Mouse (Mus musculus) lung, embryonic 14.5 days (tissue): ENCODE results near the gene Rpl9. TPM values are rescaled to one million over a fixed set of nuclear protein-coding genes. Genes with fewer than 3 reads are reported as not detected.
A peak's percentile ranks its signal among the peaks of the same experiment; 100 is the strongest.

Source experiments
- ATAC-seq: fragments of 200-750 bp; cut with Nextera tagmentation; 2 replicates; pipeline ENCODE4 v1.8.0; 2017; ENCODE audit warnings: mild to moderate bottlenecking, moderate TSS enrichment, moderate library complexity; ENCODE audit not compliant: insufficient read depth
- DNase-seq: peaks from one replicate; pipeline ENCODE4 v3.0.0-alpha.2; 2015
- H3K27ac ChIP-seq: fragments of 300-500 bp; sonication (generic); 2 replicates; pipeline ENCODE4 v1.5.1; 2014; ENCODE audit warnings: low read depth, mild to moderate bottlenecking, moderate library complexity
- H3K27me3 ChIP-seq: fragments of 300-500 bp; sonication (generic); 2 replicates; pipeline ENCODE4 v1.6.1; 2014; ENCODE audit warnings: low read length, control low read depth; ENCODE audit not compliant: insufficient read depth
- H3K36me3 ChIP-seq: fragments of 300-500 bp; sonication (generic); 2 replicates; pipeline ENCODE4 v1.6.1; 2014; ENCODE audit warnings: control low read depth; ENCODE audit not compliant: insufficient read depth
- H3K4me1 ChIP-seq: fragments of 300-500 bp; sonication (generic); 2 replicates; pipeline ENCODE4 v1.6.1; 2014; ENCODE audit warnings: antibody characterized with exemption, control low read depth; ENCODE audit not compliant: insufficient read depth
- H3K4me2 ChIP-seq: fragments of 300-500 bp; sonication (generic); 2 replicates; pipeline ENCODE4 v1.6.1; 2014; ENCODE audit warnings: mild to moderate bottlenecking
- H3K4me3 ChIP-seq: fragments of 300-500 bp; sonication (generic); 2 replicates; pipeline ENCODE4 v1.5.1; 2014; ENCODE audit warnings: low read depth, low read length
- H3K9ac ChIP-seq: fragments of 300-500 bp; sonication (generic); 2 replicates; pipeline ENCODE4 v1.6.1; 2014
- H3K9me3 ChIP-seq: fragments of 300-500 bp; sonication (generic); 2 replicates; pipeline ENCODE4 v1.6.1; 2016; ENCODE audit warnings: low read depth, low read length, control low read depth
- CTCF ChIP-seq: IDR thresholded peaks from 2 replicates; pipeline ENCODE4 v1.5.1; 2016; ENCODE audit warnings: antibody characterized with exemption, low read depth
- WGBS: fragments of 180-500 bp; shearing (Covaris S2); extraction: QIAGEN DNeasy Blood & Tissue Kit; methylation state at CpG from one replicate; pipeline ENCODE4 v1.1.7; 2014; 5-methylcytosine and 5-hydroxymethylcytosine counted together
- polyA plus RNA-seq: library from polyadenylated mRNA; unstranded; fragments of >200 nt; fragmentation: Nextera tagmentation; extraction: Ambion mirVana; gene quantifications from 2 replicates; pipeline ENCODE4 v1.2.1, GENCODE M21; 2014

Gene Rpl9
- polyA plus RNA-seq, 1 experiment from 2014 or later = 1,227 TPM

DNA sequence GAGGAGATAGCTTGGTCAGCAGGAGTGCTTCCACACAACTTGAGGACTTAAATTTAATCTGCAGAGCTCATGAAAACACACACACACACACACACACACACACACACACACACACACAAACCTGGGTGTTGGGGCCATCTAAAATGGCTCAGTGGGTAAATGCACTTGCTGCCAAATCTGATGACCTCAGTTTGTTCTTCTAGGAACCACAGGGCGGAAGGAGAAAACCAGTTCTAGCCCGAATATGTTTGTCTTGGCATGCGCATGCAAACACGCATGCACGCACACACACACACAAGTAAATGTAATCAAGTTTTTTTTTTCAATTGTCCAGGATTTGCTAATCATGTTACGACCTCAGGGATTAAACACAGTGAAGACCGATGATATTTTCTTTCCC is 19.7 kb downstream of the Rpl9 start:
- TF ChIP-seq CTCF = no peak
- Histone ChIP-seq H3K4me2 (no peak overlapping the region), H3K27me3 (no peaks in the 10 kb centered on the region), H3K4me1 (no peaks in the 10 kb centered on the region), H3K36me3 (no peaks in the 10 kb centered on the region), H3K9ac (no peak overlapping the region), H3K27ac (no peak overlapping the region), H3K4me3 (no peak overlapping the region), H3K9me3 (no peaks in the 10 kb centered on the region)
- ATAC-seq (no peak), DNase-seq (no peak)
- 92% methylated on average over 7 of the region's 7 CpGs for WGBS

DNA sequence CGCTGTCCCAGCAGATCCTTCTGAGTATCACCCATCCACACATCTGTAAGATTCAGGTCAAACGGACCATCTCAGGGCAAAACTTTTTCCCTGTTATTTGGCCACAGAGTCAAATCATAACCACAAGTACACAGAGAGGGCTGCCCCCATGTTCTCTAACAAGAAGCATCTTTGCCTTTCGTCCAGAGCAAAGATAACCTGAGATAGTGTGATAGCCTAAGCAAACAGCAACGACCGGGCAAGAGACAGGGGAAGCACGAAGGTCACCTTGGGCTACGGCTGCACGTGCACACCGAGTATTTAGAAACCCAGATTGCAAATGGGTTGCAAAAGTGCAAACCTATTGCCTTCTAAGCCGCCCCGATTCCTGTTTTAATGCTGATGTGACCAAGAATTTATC is 23.4 kb downstream of the Rpl9 start:
- 62% methylated on average over 11 of the region's 11 CpGs for WGBS
- no peaks in the 10 kb centered on the region for H3K27me3 ChIP-seq
- DNase-seq = no peak
- H3K4me3 ChIP-seq = no peak overlapping the region
- H3K36me3 ChIP-seq = no peaks in the 10 kb centered on the region
- no peak overlapping the region for H3K4me2 ChIP-seq
- H3K27ac ChIP-seq = no peak overlapping the region
- H3K4me1 ChIP-seq = no peaks in the 10 kb centered on the region
- no peak for ATAC-seq
- no peak overlapping the region for H3K9ac ChIP-seq
- no peak for TF ChIP-seq CTCF
- no peaks in the 10 kb centered on the region for H3K9me3 ChIP-seq

DNA sequence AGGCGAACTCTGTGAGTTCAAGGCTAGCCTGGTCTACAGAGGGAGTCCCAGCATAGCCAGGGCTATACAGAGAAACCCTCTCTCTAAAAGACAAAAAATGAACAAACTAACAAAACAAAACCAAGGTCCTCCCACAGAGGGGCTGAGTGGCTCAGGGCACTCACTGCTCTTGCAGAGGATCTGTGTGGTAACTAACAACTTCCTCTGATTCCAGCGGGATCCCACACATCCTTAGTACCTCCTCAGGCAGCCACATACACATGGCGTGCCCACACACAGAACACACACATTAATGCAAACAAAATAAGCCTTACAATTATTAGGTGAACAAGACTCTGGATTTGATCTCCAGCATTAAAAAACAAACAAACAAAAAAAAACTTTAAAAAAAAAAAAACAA is 33.5 kb downstream of the Rpl9 start:
- DNase-seq = no peak
- Histone ChIP-seq H3K4me1 (no peaks in the 10 kb centered on the region), H3K27me3 (no peaks in the 10 kb centered on the region), H3K27ac (no peak overlapping the region), H3K9ac (no peak overlapping the region), H3K36me3 (no peaks in the 10 kb centered on the region), H3K9me3 (peaks cover 4% of the 10 kb centered on the region; the same call in 1 of the 2 replicates), H3K4me3 (no peak overlapping the region), H3K4me2 (no peak overlapping the region)
- TF ChIP-seq CTCF = no peak
- WGBS = 74% methylated on average over 3 of the region's 3 CpGs
- no peak for ATAC-seq

DNA sequence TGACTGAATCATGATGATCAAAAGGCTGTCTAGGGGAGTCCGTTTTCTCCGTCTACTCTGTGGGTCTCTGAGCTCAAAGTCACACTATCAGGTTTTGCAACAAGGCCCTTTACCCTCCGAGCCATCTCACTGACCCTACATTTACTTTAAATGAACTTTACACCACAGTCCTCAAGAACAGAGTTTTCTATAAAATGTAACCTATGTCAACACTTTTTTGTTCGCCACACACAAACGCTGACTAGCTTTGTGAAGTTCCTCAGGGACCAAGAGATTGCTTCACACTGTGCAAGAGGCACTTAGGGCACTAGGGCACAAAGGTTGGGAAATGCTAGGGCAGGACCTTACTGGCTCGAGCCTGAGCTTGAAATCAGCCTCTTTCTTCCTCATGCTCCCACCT is 34.4 kb downstream of the Rpl9 start:
- Histone ChIP-seq H3K27ac (no peak overlapping the region), H3K36me3 (no peaks in the 10 kb centered on the region), H3K9me3 (peaks cover 4% of the 10 kb centered on the region; the same call in 1 of the 2 replicates), H3K4me1 (no peaks in the 10 kb centered on the region), H3K4me3 (no peak overlapping the region), H3K27me3 (no peaks in the 10 kb centered on the region), H3K4me2 (no peak overlapping the region), H3K9ac (no peak overlapping the region)
- 74% methylated on average over 6 of the region's 6 CpGs for WGBS
- no peak for DNase-seq
- no peak for ATAC-seq
- TF ChIP-seq CTCF = no peak

DNA sequence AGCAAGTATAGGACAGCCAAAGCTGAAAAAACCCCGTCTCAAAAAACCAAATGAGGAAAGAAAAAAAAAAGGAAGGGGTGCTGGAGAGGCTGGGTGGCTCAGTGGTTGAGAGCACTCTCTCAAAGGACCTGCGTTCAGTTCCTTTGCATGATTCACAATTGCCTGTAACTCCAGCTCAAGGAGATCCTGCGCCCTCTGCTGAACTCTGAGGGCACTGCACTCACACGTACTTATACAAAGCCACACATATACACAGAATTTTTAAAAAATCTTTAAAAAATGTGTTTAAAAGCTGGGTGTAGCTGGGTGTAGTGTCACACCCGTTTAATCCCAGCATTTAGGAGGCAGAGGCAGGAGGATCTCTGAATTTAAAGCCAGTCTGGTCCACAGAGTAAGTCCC is 36.3 kb downstream of the Rpl9 start:
- no peak overlapping the region for H3K27ac ChIP-seq
- DNase-seq (no peak), ATAC-seq (no peak)
- 71% methylated on average over 5 of the region's 5 CpGs for WGBS
- H3K4me2 ChIP-seq = no peak overlapping the region
- no peak overlapping the region for H3K4me3 ChIP-seq
- 0 out of 2 replicates have a peak, but pooled peaks have one; percentile 17 for TF ChIP-seq CTCF
- no peaks in the 10 kb centered on the region for H3K36me3 ChIP-seq
- H3K4me1 ChIP-seq = no peaks in the 10 kb centered on the region
- H3K9me3 ChIP-seq = peaks cover 4% of the 10 kb centered on the region; the same call in 1 of the 2 replicates
- H3K9ac ChIP-seq = no peak overlapping the region
- no peaks in the 10 kb centered on the region for H3K27me3 ChIP-seq

DNA sequence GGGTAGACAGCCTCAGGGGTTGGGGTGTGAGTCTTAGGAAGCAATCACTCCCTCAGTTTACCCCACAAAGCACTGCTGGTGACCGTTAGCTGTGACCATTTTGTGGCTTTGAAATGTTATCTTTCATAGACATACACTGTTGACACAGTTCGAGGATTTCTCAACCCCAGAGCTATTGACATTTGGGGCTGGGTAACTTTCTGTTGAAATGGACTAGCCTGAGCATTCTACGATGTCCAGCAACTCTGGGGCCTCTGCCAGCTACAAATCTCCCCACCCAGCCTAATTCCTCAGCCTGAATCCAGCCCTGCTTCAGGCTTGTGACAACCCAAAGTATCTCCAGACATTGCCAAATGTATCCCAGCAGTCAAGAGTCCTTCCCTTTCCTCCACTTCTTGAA is 37.1 kb downstream of the Rpl9 start:
- no peak for ATAC-seq
- H3K4me3 ChIP-seq = no peak overlapping the region
- H3K4me2 ChIP-seq = no peak overlapping the region
- no peaks in the 10 kb centered on the region for H3K36me3 ChIP-seq
- DNase-seq = no peak
- peaks cover 4% of the 10 kb centered on the region; the same call in 1 of the 2 replicates for H3K9me3 ChIP-seq
- no peak for TF ChIP-seq CTCF
- H3K9ac ChIP-seq = no peak overlapping the region
- no peaks in the 10 kb centered on the region for H3K4me1 ChIP-seq
- no peak overlapping the region for H3K27ac ChIP-seq
- 62% methylated on average over 3 of the region's 3 CpGs for WGBS
- H3K27me3 ChIP-seq = no peaks in the 10 kb centered on the region

DNA sequence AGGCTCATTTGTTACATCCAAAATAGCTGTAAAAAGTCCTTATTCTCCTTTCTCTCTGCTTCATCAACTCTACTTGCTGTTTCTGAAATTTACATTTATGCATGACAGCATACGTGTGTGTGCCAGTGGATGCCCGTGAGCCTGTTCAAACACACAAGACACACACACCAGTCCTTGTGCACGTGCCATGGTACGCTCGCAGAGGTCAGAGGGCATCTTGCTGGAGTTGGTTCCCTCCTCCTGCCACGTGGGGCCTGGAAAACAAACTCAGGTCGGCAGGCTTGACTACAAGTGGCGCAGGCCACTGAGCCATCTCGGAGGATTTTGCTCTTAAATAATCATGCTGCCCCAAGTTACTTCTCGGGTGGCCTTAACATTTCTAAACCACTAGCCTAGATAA is 40.7 kb downstream of the Rpl9 start:
- Histone ChIP-seq H3K4me2 (no peak overlapping the region), H3K4me1 (no peaks in the 10 kb centered on the region), H3K36me3 (no peaks in the 10 kb centered on the region), H3K9me3 (peaks cover 4% of the 10 kb centered on the region; the same call in 1 of the 2 replicates), H3K27ac (no peak overlapping the region), H3K9ac (no peak overlapping the region), H3K4me3 (no peak overlapping the region), H3K27me3 (no peaks in the 10 kb centered on the region)
- no peak for DNase-seq
- ATAC-seq = no peak
- WGBS = 53% methylated on average over 10 of the region's 10 CpGs
- TF ChIP-seq CTCF = no peak

DNA sequence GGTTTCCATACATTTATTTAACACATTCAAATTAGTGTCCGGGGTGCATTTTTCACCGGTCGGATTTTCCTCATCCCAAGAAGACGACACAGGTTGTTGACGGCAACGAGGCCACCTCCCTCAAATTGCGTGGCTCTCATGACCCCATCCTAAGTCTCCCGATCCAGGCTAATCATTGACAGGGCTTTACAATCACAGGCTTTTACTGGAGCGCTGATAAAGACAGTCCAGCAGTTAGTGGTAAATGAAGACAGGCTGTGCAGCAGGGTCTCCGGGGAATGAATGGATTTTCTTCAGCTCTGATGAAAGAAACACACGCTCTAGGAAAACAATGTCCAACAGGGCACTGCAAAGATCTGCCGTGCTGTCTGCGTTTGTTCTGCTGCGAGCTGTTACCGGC is 43.1 kb downstream of the Rpl9 start, which contains the start of gene Klb:
Gene Klb, plus strand, starts transcription at position 147 of the 400 bp plus-strand sequence.
- no peaks in the 10 kb centered on the region for H3K27me3 ChIP-seq
- peak within 1 kb of the TSS; percentile 47 for H3K4me2 ChIP-seq
- ATAC-seq = no peak
- TF ChIP-seq CTCF = no peak
- 35% methylated on average over 15 of the region's 15 CpGs for WGBS
- no peaks in the 10 kb centered on the region for H3K9me3 ChIP-seq
- H3K27ac ChIP-seq = no peak within 1 kb of the TSS
- no peaks in the 10 kb centered on the region for H3K36me3 ChIP-seq
- DNase-seq = no peak
- H3K9ac ChIP-seq = peak within 1 kb of the TSS; percentile 35
- H3K4me3 ChIP-seq = peak within 1 kb of the TSS; percentile 18
- no peaks in the 10 kb centered on the region for H3K4me1 ChIP-seq
